Mouse (Mus musculus): Measurements from ENCODE around the gene Nr1d1.

Nr1d1 gene

GRCm38 (mm10) chr11:98788139-98788538, 13.0 kb upstream of the Nr1d1 start:
- no peak for DNase-seq (ENCODE audit: low read depth, low spot score)

DNA sequence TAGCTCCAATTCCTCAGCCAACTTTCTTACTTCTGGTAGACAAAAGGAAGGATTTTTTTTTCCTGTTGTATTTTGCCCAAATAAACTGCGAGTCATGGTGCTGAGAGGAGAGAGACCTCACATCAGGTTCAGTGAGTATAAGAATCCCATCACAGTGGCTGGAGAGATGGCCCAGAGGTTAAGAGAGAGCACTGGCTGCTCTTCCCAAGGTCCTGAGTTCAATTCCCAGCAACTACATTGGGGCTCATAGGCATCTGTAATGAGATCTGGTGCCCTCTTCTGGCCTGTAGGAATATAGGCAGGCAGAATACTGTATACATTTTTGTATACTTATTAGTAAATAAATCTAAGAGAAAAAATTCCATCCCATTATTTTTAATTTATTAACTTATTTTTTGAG, 12.6 kb upstream of the Nr1d1 start:
- DNase-seq (ENCODE audit: low read depth, low spot score) = no peak

DNA sequence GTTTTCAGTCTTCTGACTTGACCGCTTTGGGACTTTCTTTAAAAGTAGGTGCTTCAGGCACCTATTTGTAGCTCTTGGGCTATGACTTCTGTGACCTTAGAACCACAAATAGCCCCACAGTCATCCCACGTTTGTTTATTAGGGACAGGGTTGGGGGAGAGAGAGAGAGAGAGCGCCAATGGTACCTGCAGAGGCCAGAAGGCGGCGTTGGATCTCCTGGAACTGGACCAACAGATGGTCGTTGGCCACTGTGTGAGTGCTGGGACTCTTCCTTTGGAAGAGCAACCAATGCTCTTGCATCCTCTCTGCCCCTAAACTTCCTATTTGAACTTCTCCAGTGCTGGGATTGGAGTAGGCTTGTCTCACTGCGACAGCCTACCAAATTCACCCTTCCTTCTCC, 12.1 kb upstream of the Nr1d1 start:
- no peak for DNase-seq (ENCODE audit: low read depth, low spot score)

- peak; percentile 78 for DNase-seq (ENCODE audit: low read depth, low spot score)
Measured at GRCm38 (mm10) chr11:98786359-98787214, 11.5 kb upstream of the Nr1d1 start.

- no peak for DNase-seq (ENCODE audit: low read depth, low spot score)
Measured at GRCm38 (mm10) chr11:98785772-98786281, 10.7 kb upstream of the Nr1d1 start.

GRCm38 (mm10) chr11:98785214-98785613, 10.1 kb upstream of the Nr1d1 start:
- no peak for DNase-seq (ENCODE audit: low read depth, low spot score)

- no peak for DNase-seq (ENCODE audit: low read depth, low spot score)
Measured at GRCm38 (mm10) chr11:98784139-98784538, 9.0 kb upstream of the Nr1d1 start.

DNA sequence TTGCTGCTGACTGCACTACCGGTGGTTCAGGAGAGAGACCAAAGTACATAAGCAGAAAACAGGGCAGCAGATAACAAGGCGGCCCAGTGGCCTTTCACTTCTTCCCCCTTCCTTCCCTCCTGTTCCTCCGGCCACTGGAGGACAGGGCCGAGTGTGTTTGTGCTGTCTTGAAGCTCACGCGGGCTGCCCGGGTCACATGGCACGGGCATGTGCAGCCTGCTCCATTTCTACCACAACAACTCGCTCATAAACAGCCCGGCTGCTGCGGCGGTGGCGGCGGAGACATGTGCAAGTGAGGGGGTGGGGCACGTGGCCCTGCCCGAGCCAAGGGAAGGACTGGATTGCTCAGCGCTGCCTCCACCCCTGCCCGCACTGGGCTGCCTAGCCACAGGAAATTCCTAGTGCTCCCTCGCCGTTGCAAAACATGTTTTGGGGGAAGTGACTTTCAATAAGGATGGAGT, 8.1 kb upstream of the Nr1d1 start:
- DNase-seq (ENCODE audit: low read depth, low spot score) = no peak

DNA sequence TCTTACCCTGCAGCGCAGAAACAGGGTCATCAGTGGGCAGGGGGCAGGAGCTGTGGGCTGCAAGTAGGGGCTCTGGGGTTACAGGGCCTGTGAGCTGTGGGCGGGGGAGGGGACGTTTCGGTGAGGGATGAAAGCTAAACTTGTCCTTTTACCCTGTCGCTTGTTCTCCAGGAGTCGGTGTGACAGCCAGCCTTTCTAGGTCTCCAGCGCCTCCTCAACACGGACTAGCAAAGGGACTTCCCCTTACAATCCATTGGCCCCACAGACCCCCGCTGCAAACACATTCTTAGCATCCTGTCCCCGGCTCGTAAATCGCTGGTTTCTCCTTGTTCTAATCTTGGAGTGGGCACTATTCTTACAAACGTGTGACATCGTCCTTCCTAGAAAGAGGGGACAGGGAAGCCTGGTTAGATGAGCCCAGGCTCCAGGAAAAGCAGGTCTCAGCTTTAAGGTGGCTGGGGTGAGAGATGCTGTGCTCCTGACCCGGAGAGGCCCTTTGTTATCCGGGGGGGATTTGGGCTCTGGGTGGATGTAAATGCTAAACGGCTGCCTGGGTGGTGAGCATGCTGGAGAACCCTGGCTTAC, 7.6 kb upstream of the Nr1d1 start:
- no peak for DNase-seq (ENCODE audit: low read depth, low spot score)

- DNase-seq (ENCODE audit: low read depth, low spot score) = no peak
Measured at GRCm38 (mm10) chr11:98781851-98782512, 6.8 kb upstream of the Nr1d1 start.

GRCm38 (mm10) chr11:98777888-98778287, 2.8 kb upstream of the Nr1d1 start:
- no peak for DNase-seq (ENCODE audit: low read depth, low spot score)

DNA sequence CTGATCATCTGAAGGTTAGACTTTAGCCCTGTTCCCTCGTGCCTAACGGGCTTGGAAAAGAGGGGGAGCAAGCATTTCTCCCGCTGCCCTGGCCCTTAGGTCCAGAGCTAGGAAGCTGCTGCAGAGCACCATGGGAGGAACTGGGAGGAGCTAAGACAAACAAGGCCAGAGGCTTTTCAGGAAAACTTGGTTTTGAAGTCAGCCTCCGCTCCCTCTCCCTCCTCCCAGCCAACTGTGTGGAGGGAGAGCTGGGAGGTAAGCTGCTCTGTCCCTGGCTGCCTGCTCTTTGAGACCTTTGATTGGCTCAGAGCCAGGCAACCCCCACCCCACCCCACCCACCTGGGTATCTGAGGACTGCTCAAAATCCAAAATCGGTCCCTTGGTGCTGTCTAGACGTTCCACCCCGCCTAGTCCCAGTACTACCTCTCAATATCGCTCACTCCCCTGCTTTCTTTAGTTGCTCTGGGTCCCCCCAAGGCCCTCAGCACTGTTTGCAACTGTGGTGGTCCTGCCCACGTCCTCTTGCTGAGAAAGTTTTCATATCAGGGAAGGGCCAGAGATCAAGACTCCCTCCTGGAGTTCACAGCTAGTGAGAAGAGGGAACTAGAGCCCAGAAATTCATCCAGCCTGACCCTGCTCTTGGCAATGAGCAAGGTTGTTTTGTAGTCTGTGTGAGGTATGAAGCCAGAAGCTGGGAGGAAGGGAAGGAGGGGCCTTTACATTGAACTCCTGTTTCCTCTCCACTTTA, 1.9 kb upstream of the Nr1d1 start:
- no peak for DNase-seq (ENCODE audit: low read depth, low spot score)

GRCm38 (mm10) chr11:98776052-98776764, 1.1 kb upstream of the Nr1d1 start:
- no peak for DNase-seq (ENCODE audit: low read depth, low spot score)

DNA sequence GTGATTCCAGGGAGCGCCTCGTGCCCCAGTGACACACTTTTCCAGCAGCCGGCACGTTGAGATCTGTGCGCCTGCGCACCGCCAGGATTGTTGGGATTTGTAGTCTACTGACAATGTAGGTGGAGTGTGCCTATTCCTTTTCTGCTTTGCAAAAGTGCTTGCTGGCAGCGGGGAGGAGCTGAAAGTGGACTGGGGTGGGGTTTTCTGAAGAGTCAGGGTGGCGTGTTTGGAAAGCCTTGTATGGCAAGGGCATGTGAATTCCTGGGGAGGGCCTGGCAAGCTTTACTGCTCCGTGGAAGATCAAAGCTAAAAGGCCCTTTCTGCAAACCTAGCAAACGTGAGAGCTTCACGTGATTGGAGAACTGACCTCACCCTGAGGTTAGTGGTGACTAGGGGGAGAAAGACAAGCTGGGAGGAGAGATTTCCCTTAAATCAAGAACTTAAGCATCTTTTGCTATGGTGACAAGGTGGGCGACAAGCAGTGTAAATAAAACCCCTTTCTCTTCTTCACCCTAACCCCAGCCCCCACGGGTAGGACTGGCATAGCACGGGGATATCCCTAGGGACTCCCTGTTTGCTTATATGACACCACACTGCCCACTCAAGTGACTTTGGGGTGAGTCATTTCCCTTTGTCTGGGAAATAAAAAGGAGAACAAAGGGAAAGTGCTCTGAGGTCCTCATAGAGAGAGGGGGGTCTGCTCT, 367 bp upstream of the Nr1d1 start:
- peak; percentile 88 for DNase-seq (ENCODE audit: low read depth, low spot score)

GRCm38 (mm10) chr11:98773635-98774295, 1.4 kb downstream of the Nr1d1 start:
- peak; percentile 80 for DNase-seq (ENCODE audit: low read depth, low spot score)

DNA sequence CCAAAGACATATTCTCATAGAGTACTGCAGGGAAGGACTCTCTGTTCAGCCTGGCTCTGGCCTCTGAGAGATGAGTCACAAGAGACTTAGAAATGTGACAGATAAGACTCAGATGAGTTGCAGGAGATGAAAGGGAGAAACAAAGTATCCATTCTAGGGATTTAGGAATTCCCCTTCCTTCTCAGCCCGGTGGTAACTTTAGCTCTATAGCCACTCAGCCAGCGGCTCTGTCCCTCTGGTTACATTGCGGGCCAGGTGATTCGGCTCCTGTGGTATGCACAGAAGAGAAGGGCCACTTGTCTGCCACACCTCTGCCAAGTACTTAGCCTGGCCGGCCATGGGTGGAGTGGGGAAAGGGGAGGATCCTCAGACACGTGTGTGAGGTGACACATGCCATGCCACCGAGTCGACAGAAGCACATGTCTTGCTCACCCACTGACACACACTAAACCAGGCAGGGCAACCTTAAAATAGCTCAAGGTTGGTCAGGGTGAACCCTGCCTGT, 2.4 kb downstream of the Nr1d1 start:
- DNase-seq (ENCODE audit: low read depth, low spot score) = no peak

DNA sequence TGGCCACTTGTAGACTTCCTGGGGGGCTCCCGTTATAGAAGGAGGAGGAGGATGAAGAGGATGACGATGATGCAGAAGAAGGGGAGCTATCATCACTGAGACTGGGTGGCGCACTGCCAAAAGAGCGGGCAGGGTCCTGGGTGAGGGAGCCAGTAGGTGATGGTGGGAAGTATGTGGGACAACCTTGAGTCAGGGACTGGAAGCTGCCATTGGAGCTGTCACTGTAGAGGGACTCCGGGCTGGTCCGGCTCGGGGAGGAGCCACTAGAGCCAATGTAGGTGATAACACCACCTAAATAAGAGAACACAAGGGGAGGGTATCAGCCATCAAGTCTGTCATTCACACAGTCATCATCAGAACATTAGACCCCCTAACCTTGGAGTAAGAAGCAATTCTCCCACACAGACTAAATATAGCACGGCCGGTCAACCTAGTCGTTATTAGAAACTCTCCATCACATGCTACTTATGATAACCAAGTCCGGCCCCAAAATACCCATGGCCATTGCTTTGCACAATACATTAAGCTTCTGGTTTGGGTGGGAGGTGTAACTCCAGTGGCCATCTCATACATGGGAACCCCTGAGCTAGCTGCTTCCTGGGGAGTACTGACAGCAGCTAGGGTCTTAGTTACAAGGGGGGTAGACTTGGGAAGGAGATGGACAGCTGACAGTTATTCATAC, 3.1 kb downstream of the Nr1d1 start:
- DNase-seq (ENCODE audit: low read depth, low spot score) = no peak

GRCm38 (mm10) chr11:98771131-98771530, 4.0 kb downstream of the Nr1d1 start:
- DNase-seq (ENCODE audit: low read depth, low spot score) = no peak

Measured in brain, embryonic 18.5 days (tissue).